Mouse (Mus musculus) cerebellum, adult 2 months (tissue): ENCODE data around the gene Opn4.
A peak's percentile ranks its signal among the peaks of the same experiment; 100 is the strongest.

ENCODE experiments used
- CTCF ChIP-seq: fragments of 200-500 bp; IDR thresholded peaks from 2 replicates; pipeline ENCODE4 v1.5.1; 2011; ENCODE audit warnings: low read depth, mild to moderate bottlenecking, control low read depth, low read length, moderate library complexity, borderline replicate concordance; ENCODE audit not compliant: insufficient read depth
- POLR2A ChIP-seq: fragments of 200-500 bp; IDR thresholded peaks from 2 replicates; pipeline ENCODE4 v1.6.1; 2011; ENCODE audit warnings: low read length, control low read depth, borderline replicate concordance; ENCODE audit not compliant: insufficient read depth

- TF ChIP-seq POLR2A: no peak
- peak; percentile 98 for TF ChIP-seq CTCF
These were observed 16.9 kb upstream of the Opn4 start for GRCm38 (mm10) chr14:34616821-34617220.
